Mouse (Mus musculus) kidney, adult 2 months (tissue): Measurements from ENCODE around the gene Shkbp1.

Experiments used
- CTCF ChIP-seq: fragments of 200-500 bp; conservative IDR thresholded peaks from 2 replicates; pipeline ENCODE4 v1.5.1; 2011; ENCODE audit warnings: low read depth, mild to moderate bottlenecking, control low read depth, low read length, moderate library complexity, mixed read lengths; ENCODE audit not compliant: insufficient read depth, insufficient read length
- POLR2A ChIP-seq: fragments of 200-500 bp; IDR thresholded peaks from one replicate; pipeline ENCODE4 v1.6.1; 2011; ENCODE audit warnings: low read depth, low read length, control low read depth

DNA sequence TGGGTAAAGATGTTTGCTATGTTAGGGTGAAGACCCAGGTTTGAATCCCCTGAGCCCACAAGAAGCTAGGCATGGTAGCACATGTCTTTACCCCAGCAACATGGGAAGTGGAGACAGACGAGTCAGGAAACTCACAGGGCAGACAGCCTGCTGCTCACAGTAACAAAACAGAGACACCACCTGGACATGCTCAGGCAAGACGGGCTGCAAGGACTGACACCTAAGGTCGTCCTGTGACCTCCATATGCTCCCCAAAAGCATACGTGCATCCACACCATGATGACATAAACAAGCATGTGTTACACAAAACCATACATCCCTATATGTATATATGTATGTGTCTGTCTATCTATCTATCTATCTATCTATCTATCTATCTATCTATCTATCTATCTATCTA, 25.7 kb upstream of the Shkbp1 start:
- TF ChIP-seq POLR2A (no peak), CTCF (no peak)
